Mouse (Mus musculus) adrenal gland, adult 2 months (tissue): Measurements from ENCODE around the gene Gm27021. TPM values are rescaled to one million over a fixed set of nuclear protein-coding genes. Genes with fewer than 3 reads are reported as not detected.
A peak's percentile ranks its signal among the peaks of the same experiment; 100 is the strongest.

Source experiments
- DNase-seq: peaks from one replicate; pipeline ENCODE4 v3.0.0; 2021
- polyA plus RNA-seq: library from polyadenylated mRNA; depleted of rRNA; stranded (reverse); fragments of >200 nt; gene quantifications from 2 replicates; pipeline ENCODE4 v1.2.3, GENCODE M21; 2012
- total RNA-seq, 2 experiments: library from RNA; stranded (reverse); gene quantifications; 2 replicates each; pipeline ENCODE4 v1.2.3; 2021

Gene Gm27021
- total and polyA plus RNA-seq, 3 experiments = 3.4 TPM; not detected in 2

DNA sequence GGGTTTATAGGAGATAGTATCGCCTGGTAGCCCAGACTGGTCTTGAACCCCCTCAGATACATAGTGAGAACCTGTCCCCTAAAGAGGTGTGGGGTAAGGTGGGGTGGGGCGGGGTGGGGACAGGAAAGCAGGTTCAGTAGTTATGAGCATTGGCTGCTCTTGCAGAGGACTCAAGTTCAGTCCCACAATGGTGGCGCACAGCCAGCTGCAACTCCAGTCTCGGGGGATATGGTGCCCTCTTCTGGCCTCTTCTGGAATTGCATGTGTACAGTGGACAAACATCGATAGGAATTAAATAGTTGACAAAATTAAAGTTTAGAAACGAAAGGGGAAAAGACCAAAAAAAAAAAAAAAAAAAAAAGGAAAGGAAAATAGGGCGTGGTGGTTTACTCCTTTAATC is 68.4 kb downstream of the Gm27021 start:
- DNase-seq = peak; percentile 77

DNA sequence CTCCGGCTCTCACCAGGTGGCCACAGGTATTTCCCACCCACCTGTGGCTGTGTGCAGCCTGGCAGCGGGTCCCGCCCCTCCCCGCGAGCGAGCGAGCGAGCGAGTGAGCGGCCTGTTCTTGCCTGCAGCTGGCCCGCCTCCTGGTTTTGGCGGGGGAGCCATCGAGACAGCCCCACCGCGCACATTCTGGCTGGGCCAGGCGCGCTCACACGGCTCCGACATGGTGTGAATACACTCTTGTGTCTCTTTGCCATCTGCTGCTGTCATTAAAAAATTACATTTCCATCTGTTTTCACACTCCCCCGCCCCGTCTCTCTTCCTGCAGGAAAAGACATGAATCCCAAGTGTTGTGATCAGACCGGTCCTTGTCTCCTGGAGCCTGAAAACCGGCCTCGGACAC is 69.3 kb downstream of the Gm27021 start:
- no peak for DNase-seq

GRCm38 (mm10) chr8:120595963-120596362 is 71.9 kb downstream of the Gm27021 start:
- peak; percentile 45 for DNase-seq

DNA sequence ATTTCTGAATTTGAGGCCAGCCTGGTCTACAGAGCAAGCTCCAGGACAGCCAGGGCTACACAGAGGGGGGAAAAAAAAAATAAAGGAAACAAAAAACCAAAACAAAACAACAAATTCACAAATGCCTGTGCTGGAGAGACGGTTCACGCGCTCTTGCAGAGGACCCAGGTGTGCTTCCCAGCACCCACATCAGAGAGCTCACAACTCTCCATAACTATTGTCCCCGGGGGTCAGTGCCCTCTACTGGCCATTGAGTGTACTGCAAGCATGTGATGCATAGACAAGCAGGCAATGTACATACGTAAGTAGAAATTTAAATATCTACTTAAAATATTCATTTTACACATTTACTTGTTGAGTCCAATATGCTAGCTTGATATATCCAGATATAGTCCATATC is 73.3 kb downstream of the Gm27021 start:
- DNase-seq = no peak

GRCm38 (mm10) chr8:120591587-120592292 is 76.1 kb downstream of the Gm27021 start:
- DNase-seq = no peak

- no peak for DNase-seq
Measured at GRCm38 (mm10) chr8:120589921-120590320, 78.0 kb downstream of the Gm27021 start.

DNA sequence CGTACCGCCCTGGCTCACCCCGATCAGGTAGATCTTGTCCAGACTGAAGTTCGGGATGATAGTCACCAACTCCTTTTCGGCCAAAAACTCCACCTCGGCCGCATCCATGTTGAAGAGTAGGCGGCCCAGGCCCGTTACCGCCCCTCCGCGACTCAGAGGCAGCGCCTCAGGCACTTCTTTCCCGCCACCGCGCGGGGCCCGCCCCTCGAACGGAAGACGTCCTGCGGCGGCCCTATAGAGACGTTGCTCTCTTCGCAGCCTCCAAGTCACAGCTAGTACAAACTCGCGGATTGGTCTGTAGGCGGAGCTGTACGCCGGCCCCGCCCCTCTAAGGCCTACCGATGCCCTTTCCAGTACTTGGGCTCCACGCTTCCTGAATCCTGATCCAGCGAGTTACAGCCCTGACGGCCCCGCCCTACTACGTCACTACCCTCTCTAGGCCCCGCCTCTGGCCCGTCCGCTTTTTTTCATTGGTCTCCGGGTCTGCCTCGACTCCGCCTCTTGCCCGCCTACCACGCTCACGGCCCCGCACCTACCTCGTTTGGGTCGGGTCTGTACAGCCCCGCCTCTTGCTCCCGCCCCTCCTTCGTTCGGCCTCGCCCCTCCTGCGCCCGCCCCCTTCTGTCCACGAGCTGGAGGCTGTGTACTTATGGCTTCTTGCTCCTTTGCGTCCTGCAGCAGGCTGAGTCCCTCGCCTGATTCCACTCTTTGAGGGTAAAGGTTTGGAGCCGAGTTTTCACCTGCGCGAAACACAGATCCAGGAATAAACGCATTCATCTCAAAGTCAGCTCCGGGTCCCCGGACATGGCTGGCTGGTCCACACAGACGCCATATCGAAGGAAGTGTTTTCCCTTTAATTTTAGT is 78.7 kb downstream of the Gm27021 start, which contains the start of gene Gins2:
Gene Gins2 (minus strand): TSS at position 397 of the 864 bp plus-strand sequence.
- DNase-seq = peak; percentile 100

GRCm38 (mm10) chr8:120585521-120585920 is 82.4 kb downstream of the Gm27021 start:
- no peak for DNase-seq

DNA sequence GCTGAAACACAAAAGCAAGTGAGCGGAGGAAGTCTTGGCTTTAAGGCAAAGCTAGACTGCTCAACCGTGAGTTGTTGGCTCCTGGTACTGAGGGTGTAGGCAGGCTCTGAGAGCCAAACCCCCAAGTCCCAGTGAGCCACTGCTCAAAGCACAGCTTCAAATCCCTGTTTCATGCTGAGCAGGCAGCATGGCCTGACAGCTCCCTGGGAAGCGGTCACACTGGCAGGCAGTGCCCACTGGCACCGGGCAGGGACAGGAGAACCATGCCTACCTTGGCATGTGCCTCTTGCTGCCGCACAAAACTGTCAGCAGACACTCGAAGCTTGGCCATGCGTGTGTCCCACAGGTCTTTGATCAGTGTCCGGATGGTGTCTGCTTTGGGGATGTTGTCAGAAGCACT is 86.1 kb downstream of the Gm27021 start:
- no peak for DNase-seq

- DNase-seq = no peak
Measured at GRCm38 (mm10) chr8:120581329-120581728, 86.5 kb downstream of the Gm27021 start.

DNA sequence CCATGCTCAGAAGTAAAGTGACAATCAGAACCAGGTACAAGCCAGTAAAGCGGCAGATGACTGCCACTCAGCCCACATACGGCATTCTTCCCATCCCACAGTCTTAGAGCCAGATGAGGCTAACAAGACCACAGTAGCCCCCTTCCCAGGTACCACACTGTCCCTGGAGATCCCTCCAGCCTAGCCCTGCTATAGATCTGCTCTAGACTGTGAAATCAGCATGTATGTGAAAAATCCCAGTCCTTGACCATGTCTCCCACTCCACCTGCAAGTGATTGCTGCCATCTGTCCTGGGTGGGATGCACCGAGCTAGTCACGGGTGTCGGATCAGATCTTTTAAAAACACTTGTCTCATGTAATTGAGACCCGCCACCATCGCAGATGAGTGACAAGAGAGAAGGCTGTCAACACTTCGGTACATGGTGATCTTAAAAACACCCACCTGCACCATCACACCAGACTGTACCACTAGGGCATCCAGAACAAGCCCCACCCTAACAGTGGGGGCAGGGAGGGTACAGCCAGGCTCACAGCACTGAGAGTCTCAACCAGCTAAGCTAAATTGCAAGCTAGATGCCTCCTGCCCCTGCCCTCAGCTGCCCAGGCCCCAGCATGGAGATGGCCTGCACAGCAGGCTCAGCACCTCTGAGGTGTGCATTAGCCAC is 87.4 kb downstream of the Gm27021 start:
- DNase-seq = no peak

DNA sequence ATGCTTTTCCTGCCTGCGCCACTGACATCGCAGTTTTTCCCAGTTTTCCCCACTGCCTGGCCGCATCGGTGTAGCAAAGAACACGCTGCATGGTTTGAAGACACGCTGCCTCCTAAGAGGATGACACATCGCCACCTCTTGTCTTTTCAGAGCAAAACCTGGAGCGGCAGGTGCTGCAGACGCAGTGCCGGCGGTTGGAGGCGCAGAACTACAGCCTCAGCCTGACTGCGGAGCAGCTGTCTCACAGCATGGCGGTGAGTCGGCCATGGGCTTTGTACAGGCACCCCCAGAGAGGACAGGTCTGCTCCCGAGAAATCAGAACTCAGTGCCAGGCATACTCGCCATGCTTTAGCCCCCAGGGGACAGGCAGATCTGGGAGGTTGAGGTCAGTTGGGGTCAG is 90.1 kb downstream of the Gm27021 start:
- no peak for DNase-seq

DNA sequence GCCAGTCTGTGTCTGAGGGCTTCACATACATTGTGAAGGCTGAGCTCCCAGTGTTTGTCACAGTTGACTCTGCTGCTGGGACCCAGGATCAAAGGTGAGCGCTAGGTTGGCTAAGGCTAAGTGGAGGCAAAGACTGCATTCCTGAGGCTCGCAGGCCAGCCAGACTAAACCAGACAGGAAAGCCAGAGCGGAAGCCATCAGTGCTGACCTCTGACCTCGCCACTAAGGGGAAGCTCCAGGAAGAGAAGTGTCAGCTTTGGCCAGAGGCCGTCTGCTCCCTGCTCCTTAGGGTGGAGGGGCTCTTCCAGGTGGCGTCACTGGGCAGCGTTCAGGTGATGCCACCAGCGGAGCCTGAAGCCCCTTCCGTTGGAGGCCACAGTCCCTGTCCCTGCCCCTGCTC is 92.1 kb downstream of the Gm27021 start:
- peak; percentile 40 for DNase-seq

- DNase-seq = peak; percentile 69
Measured at GRCm38 (mm10) chr8:120574941-120575340, 92.9 kb downstream of the Gm27021 start.

DNA sequence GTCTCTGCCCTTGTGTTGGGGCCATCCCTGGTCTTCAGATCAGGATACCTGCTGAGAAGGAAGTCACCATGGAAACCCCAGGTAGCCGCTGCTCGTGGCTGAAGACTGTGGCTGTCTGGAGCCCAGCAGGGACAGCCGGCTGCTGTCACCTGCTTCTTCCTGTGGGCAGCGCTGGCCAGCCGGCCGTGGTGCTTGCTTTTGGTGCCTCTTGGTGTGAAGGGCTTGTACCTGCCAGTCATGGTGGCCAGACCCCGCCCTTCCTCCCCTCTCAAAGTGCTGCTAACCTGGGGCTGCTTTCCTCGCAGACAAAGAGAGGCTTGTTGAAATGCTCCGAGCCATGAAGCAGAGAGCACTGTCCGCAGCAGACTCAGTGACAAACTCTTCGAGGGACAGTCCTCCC is 94.0 kb downstream of the Gm27021 start:
- no peak for DNase-seq

- DNase-seq = no peak
Measured at GRCm38 (mm10) chr8:120572534-120572933, 95.3 kb downstream of the Gm27021 start.

- DNase-seq = no peak
Measured at GRCm38 (mm10) chr8:120571561-120571960, 96.3 kb downstream of the Gm27021 start.

GRCm38 (mm10) chr8:120569939-120570715 is 97.8 kb downstream of the Gm27021 start:
- DNase-seq = peak; percentile 75

- no peak for DNase-seq
Measured at GRCm38 (mm10) chr8:120569123-120569522, 98.8 kb downstream of the Gm27021 start.

DNA sequence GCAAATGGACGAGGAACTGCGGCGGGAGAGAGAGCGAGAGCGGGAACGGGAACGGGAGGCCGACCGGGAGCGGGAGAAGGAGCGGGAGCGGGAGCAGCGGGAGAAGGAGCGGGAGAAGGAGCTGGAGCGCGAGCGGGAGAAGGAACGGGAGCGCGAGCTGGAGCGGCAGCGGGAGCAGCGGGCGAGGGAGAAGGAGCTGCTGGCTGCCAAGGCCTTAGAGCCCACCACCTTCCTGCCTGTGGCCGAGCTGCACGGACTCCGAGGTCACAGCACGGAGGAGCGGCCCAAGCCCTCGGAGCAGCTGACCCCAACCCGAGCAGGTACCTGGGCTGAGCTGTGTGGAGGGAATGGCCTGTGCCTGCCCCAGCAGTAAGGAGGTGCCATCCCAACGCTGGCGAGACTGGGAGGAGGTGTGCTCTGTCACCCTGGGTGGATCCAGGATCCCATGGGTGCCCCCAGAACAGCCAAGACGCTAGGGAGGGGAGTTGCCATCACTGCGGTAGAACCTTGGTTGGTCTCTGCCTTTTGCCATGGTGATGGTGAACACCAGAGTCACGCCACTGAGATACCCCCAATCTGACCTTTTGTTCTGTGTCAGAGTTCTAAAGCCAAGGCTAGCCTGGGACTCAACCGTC is 99.6 kb downstream of the Gm27021 start:
- DNase-seq = no peak

- DNase-seq = no peak
Measured at GRCm38 (mm10) chr8:120567731-120568130, 100.1 kb downstream of the Gm27021 start.
